Mouse (Mus musculus) thymus, adult 2 months (tissue): Measurements from ENCODE around the gene Scaf1.

Source experiments
- CTCF ChIP-seq: fragments of 200-500 bp; IDR thresholded peaks from 2 replicates; pipeline ENCODE4 v1.5.1; 2012; ENCODE audit warnings: mild to moderate bottlenecking, control low read depth, low read length, moderate library complexity, borderline replicate concordance; ENCODE audit not compliant: control insufficient read depth, poor library complexity, insufficient read depth; ENCODE audit errors: extremely low read depth
- POLR2A ChIP-seq: fragments of 200-500 bp; IDR thresholded peaks from 2 replicates; pipeline ENCODE4 v1.6.1; 2012; ENCODE audit warnings: mild to moderate bottlenecking, low read length, control low read depth, moderate library complexity; ENCODE audit not compliant: control insufficient read depth, poor library complexity, insufficient read depth; ENCODE audit errors: extremely low read depth

- no peak for TF ChIP-seq POLR2A
- TF ChIP-seq CTCF = no peak
These were observed 32.1 kb upstream of the Scaf1 start for GRCm38 (mm10) chr7:45048001-45048890.
